Mouse (Mus musculus) cerebellum, adult 11-12 months (tissue): ENCODE results near the gene Cldnd1.

ENCODE experiments used
- DNase-seq: peaks from one replicate; pipeline ENCODE4 v3.0.0; 2022

Cldnd1 gene

DNA sequence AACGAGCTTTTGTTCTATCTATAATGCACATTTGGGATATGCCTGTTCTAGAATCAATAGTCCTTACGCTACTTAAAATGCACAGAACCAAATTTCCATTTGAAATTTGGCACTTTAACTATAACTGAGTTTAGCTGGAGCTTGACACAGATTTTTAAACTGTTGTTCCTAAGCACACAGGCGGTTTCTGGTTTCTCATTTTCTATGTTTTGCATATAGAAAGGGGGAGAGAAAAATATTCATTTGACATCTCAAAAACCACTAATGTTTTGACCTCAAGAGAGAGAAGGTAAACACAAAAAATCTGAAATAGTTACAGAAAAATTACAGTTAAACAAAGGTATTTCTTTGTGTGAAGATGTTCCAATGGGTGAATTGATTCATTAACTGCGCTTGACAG, 18.2 kb upstream of the Cldnd1 start:
- no peak for DNase-seq

DNA sequence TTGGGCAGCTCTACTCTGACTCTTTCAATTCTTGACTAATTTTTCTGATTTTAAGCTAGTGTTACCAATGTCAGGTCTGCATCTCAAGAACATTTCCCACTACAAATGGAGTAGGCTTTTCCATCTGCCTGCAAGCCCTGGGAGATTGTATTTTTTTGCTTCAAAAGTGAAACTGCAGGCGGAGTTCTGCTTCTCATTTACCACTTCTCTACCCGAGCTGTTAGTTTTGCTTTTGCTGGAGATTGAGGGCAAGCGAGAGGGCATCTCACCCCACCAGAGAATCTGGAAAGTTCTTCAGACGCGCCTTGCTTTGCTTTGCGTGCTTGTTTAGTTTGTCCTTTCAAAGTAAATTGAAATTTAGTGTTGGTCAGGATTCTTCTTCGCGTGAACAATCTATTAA, 15.5 kb upstream of the Cldnd1 start:
- DNase-seq, result no peak

DNA sequence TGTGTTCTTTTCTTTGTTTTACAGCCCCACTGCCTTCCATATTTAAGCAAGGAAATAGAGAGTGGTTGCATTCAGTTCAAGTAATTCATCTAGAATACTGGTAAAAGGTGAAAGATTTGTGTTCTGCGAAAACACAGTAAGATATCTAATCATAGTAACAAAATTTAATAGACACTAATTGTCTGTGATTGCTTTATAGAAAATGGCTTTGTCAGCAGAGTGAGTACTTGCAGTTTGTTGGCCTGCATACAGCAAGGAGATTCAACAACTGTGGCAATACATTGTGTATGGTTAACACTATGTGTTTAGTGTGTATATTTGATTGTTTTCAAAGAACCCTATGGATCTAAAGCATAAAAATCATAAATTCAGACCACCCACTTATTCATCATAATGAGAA, 14.6 kb upstream of the Cldnd1 start:
- no peak for DNase-seq

DNA sequence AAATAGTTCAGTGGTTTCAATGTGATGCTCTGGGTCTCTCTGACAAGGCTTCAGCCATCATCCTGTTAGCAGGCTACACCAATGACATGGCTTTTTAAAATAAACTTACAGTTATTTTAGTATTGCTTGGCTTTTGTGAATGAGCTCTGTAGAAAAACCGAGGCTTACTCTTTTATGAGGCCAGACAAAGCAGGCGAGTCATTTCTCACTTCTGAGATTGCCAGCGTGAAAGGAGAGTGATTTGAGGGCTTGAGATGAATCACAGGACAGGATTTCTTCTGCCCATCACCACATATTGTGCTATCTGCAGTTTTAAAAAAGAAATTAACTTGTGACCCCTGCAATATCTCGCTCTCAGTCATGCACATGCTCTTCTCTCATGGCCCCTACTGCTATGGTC, 12.7 kb upstream of the Cldnd1 start:
- DNase-seq, result no peak

DNA sequence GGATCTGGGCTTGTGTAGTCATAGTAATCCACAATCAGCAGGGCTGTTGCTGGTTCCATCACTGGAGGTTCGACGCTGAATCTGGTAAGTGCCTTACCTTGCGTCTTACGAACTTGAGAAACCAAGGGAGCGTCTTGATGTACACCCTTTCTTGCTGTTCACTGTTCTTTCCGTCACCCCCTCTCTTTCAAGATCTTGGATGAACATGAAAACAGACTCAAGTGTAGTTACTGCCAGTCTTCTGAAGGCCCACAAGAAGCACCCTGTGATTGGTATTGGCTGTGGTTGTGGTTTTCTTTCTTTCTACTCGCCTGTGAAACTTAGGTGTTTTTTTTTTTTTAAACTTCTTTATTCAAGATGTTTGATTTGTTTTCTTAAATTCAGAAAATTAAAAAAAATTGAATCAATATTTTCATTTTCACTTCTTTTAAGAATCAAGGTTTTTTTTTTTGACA, 9.0 kb upstream of the Cldnd1 start, which contains the start of gene Gpr15:
Gene Gpr15, minus strand, starts transcription at position 405 of the 455 bp plus-strand sequence.
- no peak for DNase-seq

DNA sequence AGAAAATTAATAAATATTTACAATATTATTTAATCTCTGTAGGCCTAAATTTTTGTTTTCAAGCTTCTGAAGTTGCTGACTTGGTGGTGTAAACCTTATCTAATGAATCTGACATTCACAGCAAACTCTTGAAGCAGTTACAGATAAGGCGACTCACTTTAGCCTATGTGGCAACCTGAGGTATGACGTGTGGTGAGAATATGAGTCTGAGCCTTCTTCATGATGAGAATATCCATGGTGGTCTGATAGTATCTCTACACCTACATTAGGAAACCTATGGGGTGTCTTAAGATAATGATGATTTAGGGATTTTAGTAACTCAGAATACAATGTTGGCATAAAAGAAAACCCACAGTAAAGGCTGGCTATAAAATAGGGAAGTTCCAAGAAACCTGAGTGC, 5.4 kb upstream of the Cldnd1 start:
- DNase-seq, result no peak

DNA sequence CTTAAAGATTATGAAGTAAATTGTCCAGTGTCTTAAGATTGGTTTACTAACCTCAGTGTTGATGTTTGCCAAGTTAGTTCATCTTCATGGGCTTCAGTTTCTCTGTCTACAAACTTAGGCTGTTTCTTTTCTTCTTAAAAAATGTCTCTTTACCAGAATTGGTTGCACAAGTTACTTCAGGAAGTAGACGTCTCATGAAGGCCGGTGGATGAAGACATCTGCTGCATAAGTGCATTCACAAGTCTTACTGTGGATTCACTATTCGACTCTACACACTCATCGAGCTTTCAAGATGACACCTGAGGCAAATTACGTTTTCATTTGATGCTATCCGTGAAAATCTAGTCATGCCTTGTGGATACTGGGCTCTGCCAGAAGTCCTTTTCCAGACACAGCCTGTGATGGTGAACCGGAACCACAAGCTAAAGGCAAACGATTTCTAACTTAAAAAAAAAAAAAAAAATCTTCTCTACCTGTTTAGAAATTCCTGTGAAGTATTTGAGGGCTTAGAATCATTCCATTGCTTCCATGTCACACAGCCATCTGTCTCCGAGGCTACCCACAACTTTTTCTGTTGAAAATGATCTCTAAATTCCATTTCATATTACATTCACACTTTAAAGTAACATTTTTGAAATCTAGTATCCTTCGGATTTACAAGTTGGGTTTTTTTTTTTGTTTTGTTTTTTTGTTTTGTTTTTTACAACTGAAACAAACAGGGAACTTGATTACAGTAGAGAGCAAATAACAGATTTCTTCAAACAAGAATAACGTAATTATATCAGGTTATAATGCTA, 832 bp upstream of the Cldnd1 start:
- peak; percentile 9 for DNase-seq

DNA sequence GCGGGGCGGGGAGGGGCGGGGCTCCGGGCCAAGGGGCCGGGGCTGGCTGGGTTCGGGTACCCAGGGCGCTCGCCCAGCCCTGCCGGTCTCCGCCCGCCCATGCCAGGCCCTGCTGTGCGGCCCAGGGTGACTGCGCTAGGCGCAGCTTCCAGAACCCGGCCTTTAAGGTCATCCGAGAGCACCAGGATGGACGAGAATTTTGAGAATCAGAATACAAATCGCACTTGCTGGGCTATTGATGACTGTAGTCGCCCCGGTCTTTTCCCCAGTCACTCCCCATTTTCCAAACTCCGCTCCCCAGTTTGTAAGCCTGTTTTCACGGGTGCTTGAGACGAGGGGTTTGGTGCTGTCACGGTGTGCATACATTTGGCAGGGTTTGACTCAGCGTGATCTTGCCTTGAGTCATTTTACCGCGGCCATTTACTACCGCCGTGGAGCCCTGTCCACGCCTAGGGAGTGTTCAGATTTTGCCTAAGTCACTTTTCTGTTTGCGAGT, 514 bp downstream of the Cldnd1 start:
- DNase-seq, result no peak

- no peak for DNase-seq
These were observed 10.5 kb downstream of the Cldnd1 start for GRCm38 (mm10) chr16:58738205-58738604.

- DNase-seq, result no peak
These were observed 11.1 kb downstream of the Cldnd1 start for GRCm38 (mm10) chr16:58738800-58739199.

DNA sequence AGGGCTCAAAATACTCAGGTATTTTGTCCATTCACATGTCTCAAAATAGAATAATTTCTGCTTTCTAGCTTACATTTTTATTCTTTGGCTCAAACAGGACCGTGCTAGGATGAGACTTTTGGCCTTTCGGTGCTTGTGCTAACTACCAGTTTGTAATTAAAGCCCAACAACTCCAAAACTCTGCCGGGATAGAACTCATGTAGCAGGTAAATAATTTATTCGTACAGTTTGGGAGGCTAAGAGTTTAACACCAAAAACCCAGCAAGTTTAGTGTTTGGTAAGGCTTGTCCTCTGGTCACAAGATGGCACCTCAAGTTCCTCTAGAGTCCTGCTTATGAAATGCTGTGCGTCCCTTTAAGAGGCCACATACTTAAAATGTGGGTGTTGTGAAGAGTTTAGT, 13.0 kb downstream of the Cldnd1 start:
- no peak for DNase-seq

GRCm38 (mm10) chr16:58746715-58747114, 19.0 kb downstream of the Cldnd1 start:
- DNase-seq, result no peak

DNA sequence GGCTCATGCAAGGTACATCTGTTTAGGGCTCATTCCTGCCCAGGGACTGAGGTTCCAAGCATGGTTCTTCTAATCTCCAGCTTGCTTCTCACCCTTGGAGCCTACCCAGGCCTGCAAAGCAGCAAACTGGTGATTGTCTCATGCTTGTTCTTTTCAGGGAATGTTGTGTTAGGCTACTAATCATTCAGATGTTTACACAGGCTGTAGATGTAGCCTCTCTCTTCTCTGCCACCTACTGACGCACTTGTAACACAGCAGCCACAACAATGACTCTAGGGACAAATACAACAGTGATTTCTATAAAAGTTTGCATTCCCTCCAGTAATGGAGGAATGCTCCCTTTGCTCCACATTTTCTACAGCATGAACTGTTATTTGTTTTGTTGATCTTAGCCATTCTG, 23.6 kb downstream of the Cldnd1 start:
- DNase-seq, result no peak

GRCm38 (mm10) chr16:58756191-58756590, 28.5 kb downstream of the Cldnd1 start:
- DNase-seq, result no peak

GRCm38 (mm10) chr16:58763076-58763475, 35.4 kb downstream of the Cldnd1 start, which contains the start of gene Olfr172:
Olfr172 (minus strand) TSS chr16:58763176.
- DNase-seq, result no peak
